Mouse (Mus musculus) brain, embryonic 14.5 days (tissue): Measurements from ENCODE around the gene Dpy30. TPM values are rescaled to one million over a fixed set of nuclear protein-coding genes. Genes with fewer than 3 reads are reported as not detected.

Source experiments
- DNase-seq: peaks from one replicate; pipeline ENCODE4 v3.0.0-alpha.2; 2011; ENCODE audit warnings: low read depth
- CTCF ChIP-seq: fragments of 200-500 bp; IDR thresholded peaks from 2 replicates; pipeline ENCODE4 v1.5.1; 2012; ENCODE audit warnings: inconsistent platforms, mild to moderate bottlenecking, moderate library complexity, borderline replicate concordance; ENCODE audit not compliant: insufficient read depth, insufficient read length; ENCODE audit errors: extremely low read depth
- POLR2A ChIP-seq: fragments of 200-500 bp; IDR thresholded peaks from 2 replicates; pipeline ENCODE4 v1.6.1; 2012; ENCODE audit warnings: mild to moderate bottlenecking, inconsistent platforms, borderline replicate concordance; ENCODE audit not compliant: poor library complexity, insufficient read depth, insufficient read length, severe bottlenecking; ENCODE audit errors: extremely low read depth
- polyA plus RNA-seq: library from polyadenylated mRNA; depleted of rRNA; stranded (reverse); fragments of >200 nt; gene quantifications from 2 replicates; pipeline ENCODE4 v1.2.3, GENCODE M21; 2012; rRNA removed

Dpy30 gene
- polyA plus RNA-seq, 1 experiment = 111 TPM

DNA sequence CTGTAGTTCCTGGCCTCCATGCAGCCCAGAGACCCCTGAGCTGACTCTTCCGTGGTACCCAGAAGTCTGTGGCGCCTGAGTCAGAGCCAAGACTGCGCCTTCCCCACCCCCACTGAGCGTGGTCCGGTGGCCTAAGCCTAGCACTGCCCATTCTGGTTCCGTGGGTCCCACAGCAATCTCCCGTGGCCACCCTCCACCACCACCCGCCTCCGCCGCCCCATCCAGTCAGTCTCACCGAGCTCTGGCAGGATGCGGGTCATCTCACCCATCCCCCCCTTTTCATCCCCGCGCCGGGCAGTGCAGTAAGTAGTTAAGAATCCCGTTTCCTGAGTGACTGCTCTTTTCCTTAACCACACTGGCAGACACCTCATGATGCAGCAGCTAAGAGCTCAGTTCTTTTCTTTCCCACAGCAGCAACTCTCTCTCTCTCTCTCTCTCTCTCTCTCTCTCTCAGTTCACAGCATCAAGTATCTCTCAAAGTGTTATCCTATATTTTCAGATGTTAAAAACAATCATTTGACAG lies 51.0 kb downstream of the Dpy30 start:
- no peak for DNase-seq
- TF ChIP-seq CTCF (no peak), POLR2A (no peak)

DNA sequence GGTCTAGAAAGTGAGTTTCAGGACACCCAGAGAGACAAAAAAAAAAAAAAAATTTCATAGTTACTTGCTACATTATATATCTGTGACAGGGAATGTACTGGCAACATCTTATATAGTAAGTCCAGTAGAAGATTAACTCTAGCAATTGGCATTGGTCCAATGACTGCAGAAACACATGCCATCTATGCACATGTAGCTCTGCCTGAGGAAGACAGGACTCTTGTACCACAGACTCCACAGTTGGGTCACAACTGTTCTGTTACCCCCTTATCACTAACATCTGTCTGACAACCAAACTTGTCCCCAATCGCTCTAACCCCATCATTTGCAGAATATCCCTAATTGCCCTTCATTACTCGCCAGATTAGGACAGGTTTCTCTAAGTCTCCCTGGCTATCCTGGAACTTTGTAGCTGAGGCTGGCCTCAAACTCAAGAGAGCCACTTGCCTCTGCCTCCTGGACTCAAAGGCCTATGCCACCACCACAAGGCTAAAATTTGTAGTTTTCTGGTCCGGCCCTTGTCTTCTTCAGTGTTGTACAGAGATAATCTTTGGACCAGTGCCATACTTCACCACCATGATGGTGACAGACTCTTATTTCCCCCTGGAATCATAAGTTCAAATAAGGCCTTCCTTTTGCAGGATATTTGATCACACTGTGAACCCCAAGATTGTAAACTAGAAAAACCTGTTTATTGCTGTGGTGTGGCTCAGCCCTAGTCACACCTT lies 52.0 kb downstream of the Dpy30 start:
- peak; percentile 18 for DNase-seq
- no peak for TF ChIP-seq CTCF
- no peak for TF ChIP-seq POLR2A

DNA sequence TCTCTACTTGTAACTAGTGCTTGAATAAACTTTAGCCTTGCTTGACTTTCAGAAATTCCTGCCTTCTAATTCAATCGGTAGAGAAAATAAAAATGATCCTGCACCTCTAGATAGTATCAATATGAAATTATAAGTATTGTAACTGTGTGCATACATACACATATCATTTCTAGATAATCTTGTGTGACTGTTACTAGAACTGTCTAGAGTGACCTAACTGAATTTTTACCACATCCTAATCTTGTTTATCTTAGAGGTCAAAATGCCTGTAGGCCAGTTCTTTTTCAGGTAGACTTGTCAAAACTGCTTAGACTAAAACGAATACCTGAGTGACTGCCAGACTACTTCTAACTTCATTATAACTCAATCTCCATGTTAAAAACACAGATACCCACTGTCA lies 53.5 kb downstream of the Dpy30 start:
- TF ChIP-seq CTCF (no peak), POLR2A (no peak)
- DNase-seq = no peak

DNA sequence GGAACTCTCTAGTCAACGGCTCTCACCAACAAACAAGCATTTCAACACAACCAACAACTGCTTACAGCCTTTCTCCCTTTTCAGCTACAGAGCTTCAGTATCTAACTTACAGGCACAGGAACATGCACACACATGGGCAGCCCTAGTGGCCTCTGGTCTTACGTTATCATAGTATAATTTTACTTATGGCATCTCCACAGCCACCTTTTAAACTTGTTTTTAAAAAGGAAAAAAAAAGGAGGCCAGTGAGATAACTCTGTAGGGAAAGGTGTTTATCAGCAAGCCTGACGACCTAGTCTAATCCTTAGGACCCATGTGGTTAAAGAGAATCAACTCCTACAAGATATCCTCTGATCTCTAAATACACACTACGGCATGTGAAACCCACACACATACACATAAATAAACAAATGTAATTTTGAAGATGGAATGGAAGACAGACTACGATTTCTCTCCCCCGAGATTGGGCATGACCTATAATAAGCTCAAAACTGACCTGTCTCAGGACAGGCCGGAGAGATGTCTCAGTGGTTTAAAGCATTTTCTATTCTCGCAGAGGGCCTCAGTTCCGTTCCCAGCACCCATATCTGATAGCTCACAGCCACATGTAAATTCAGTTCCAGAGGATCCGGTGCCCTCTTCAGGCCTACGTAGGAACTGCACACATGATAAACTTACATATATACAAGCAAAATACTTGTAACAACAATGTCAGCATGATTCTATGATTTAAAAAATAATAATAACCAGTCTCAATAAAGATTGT lies 56.1 kb downstream of the Dpy30 start:
- no peak for DNase-seq
- TF ChIP-seq CTCF (no peak), POLR2A (no peak)

DNA sequence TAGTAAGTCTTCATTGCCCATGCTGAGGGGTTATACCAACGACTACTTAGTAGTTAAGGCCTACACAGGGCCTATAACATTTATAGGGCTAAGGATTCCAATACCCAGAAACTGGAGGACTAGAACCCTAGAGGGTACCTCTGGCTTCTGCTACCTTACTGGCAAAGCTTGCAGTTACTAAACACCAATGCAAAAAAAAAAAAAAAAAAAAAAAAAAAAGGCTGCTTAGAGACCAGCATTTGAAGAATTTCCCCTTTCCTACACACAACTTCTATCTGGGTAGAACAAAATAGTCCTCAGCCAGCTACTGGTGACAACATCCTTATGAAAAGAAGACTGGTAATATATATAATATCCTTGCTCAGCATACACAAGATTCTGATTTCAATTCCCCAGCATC lies 58.1 kb downstream of the Dpy30 start:
- DNase-seq = no peak
- TF ChIP-seq POLR2A = no peak
- TF ChIP-seq CTCF = no peak

DNA sequence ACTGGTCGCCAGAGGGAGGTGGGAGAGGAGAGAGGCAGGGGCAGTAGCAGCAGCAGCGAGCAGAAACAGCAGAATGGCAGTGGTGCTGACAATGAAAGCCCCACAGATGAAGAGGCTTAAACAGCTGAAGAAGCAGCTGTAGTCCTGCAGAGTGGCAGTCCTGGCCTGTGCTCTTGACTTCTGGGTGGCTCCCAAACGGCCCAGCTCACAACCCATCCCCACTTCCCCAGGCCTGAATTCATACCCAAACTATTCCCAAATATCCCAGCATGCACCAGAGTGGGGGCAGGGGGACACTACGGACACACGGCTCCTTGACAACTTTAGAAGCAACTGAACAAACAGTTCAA lies 58.6 kb downstream of the Dpy30 start:
- peak; percentile 57 for DNase-seq
- TF ChIP-seq POLR2A = no peak
- TF ChIP-seq CTCF = no peak

DNA sequence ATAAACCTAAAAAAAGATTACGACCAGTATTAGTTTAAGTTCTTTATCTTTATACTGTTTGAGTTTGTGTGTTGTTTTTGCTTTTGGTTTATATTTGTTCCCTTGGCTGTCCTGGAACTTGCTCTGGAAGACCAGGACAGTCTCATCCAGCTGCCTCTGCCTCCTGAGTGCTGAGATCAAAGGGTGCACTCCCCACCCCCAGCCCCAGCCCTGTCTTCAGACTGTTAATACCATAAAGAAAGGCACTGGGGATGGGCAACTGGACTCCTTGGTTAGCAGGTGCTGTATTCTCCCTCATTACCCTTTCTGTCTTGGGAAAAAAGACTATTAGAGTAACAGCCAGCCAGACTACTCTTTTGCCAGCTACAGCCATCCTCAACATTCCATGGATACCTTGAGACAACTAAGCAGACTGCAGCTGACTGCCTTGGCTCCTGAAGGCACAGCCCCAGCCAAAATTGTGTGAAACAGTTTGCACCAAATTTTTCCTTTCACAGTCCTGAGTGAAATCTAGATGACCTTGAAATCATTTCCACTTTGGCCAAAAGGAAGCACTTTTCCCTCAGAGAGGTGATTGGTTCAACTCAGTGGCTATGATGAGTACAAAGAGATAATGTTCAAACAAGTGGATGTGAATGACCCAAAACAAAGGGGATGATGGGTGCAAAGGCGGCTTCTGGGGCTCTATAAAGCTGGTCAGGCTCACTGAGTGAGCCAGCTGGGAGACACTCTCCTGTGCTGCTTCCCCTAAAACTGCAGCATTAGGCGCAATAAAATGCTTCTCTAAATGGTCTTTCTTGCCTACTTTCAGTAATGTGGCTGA lies 59.2 kb downstream of the Dpy30 start:
- DNase-seq = peak; percentile 49
- TF ChIP-seq POLR2A (no peak), CTCF (no peak)

DNA sequence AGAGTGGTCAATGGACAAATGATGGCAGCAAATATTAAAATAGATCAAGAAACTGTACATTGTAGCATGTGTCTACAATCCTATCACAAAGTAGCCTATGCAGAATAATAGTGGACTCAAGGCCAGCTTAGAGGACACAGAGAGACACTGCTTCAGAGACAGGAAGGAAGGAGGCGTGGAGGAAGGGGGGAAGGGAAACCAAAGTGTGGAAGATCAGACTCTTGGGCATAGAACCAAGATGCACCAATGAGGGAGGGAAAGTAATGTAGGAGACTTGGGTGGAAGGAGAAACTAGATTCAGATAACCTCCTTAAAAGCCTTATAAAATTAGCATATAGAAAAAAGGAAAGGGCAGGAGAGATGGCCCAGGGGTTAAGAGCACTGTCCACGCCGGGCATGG lies 61.3 kb downstream of the Dpy30 start:
- DNase-seq = no peak
- TF ChIP-seq CTCF (no peak), POLR2A (no peak)

Other genes starting within 250 kb of the Dpy30 start
- gene Memo1, start 28.4 kb downstream of the Dpy30 start, polyA plus RNA-seq = 67.6 and 94.2 TPM in 2 replicates
- 64.6 and 81.7 TPM in 2 replicates for gene Spast, start 15.0 kb upstream of the Dpy30 start, polyA plus RNA-seq
- gene Slc30a6, start 71.7 kb upstream of the Dpy30 start, polyA plus RNA-seq = 30.7 and 32.6 TPM in 2 replicates
- gene Nlrc4, start 135.2 kb upstream of the Dpy30 start, polyA plus RNA-seq = 0.04 and 0.05 TPM in 2 replicates
- 26.3 and 37.3 TPM in 2 replicates for gene Yipf4, start 165.5 kb upstream of the Dpy30 start, polyA plus RNA-seq
- 110 and 123 TPM in 2 replicates for gene Birc6, start 204.4 kb upstream of the Dpy30 start, polyA plus RNA-seq